19 mouse cellular contexts compared by ENCODE assay signal in genomic region chr1:59457873-59458272, GRCm38 (mm10). TPM values are rescaled to one million over a fixed set of nuclear protein-coding genes. Genes with fewer than 3 reads are reported as not detected.
A peak's percentile ranks its signal among the peaks of the same experiment; 100 is the strongest.
DNase-seq lines count a peak whose midpoint lies in the region; ATAC-seq and TF ChIP-seq lines count a peak whose summit lies in the region.
"Had no signal": no experiment of that assay in that cellular context is flagged by ENCODE, and none has a peak within 500 bp of the region (broad histone marks: within the 10 kb centered on the region; RNA-seq: fewer than 3 reads in every experiment).

No protein-coding gene starts in this region.

- peak; percentile 35; the same call in 1 of the 2 replicates for ATAC-seq in lung, embryonic 14.5 days (ENCODE audit: insufficient read depth)
- peak; percentile 68; the same call in 1 of the 2 replicates for ATAC-seq in stomach, embryonic 16.5 days (ENCODE audit: insufficient read depth, low FRiP score)
- ATAC-seq: intestine, embryonic 15.5 days had no signal

- H3K9ac ChIP-seq in lung, embryonic 14.5 days = no peak overlapping the region
- no peak overlapping the region for H3K9ac ChIP-seq in stomach, embryonic 16.5 days (ENCODE audit: low read length)
- H3K9ac ChIP-seq: hindbrain, embryonic 14.5 days; intestine, embryonic 15.5 days; limb, embryonic 15.5 days; neural tube, embryonic 13.5 days had no signal

- H3K36me3 ChIP-seq in lung, embryonic 14.5 days (ENCODE audit: insufficient read depth) = no peaks in the 10 kb centered on the region
- H3K36me3 ChIP-seq in limb, embryonic 10.5 days = no peaks in the 10 kb centered on the region
- H3K36me3 ChIP-seq in stomach, embryonic 16.5 days (ENCODE audit: control insufficient read depth, insufficient read depth, low read length) = no peaks in the 10 kb centered on the region
- H3K36me3 ChIP-seq: intestine, embryonic 15.5 days; limb, embryonic 15.5 days; neural tube, embryonic 13.5 days had no signal

- H3K4me1 ChIP-seq in lung, embryonic 14.5 days (ENCODE audit: insufficient read depth) = peaks cover 27% of the 10 kb centered on the region
- H3K4me1 ChIP-seq in lung, adult 2 months (ENCODE audit: control insufficient read depth, insufficient read depth, low read length) = peaks cover 2% of the 10 kb centered on the region
- H3K4me1 ChIP-seq in limb, embryonic 10.5 days = peaks cover 54% of the 10 kb centered on the region
- H3K4me1 ChIP-seq in stomach, embryonic 16.5 days (ENCODE audit: control insufficient read depth, insufficient read depth, low read length) = peaks cover 15% of the 10 kb centered on the region

- no peak for TF ChIP-seq CTCF in gastrocnemius, adult 2 months (IDR thresholded peaks at IDR 0.05)
- no peak for TF ChIP-seq CTCF in lung, embryonic 14.5 days (IDR thresholded peaks at IDR 0.05; ENCODE audit: low read depth)
- TF ChIP-seq CTCF in lung, adult 2 months (IDR thresholded peaks at IDR 0.05; ENCODE audit: insufficient read depth, low read length) = no peak

- H3K27me3 ChIP-seq in lung, embryonic 14.5 days (ENCODE audit: insufficient read depth, low read length) = no peaks in the 10 kb centered on the region
- H3K27me3 ChIP-seq in limb, embryonic 10.5 days (ENCODE audit: low read depth, poor library complexity, severe bottlenecking) = no peaks in the 10 kb centered on the region
- H3K27me3 ChIP-seq in stomach, embryonic 16.5 days (ENCODE audit: control insufficient read depth, insufficient read depth, low read length) = no peaks in the 10 kb centered on the region
- H3K27me3 ChIP-seq: intestine, embryonic 15.5 days; limb, embryonic 15.5 days; neural tube, embryonic 13.5 days had no signal

- no peaks in the 10 kb centered on the region for H3K9me3 ChIP-seq in lung, embryonic 14.5 days (ENCODE audit: low read depth, low read length)
- H3K9me3 ChIP-seq in limb, embryonic 10.5 days (replicated peaks) = no peaks in the 10 kb centered on the region
- H3K9me3 ChIP-seq in stomach, embryonic 16.5 days (replicated peaks; ENCODE audit: control insufficient read depth, low read length) = no peaks in the 10 kb centered on the region
- H3K9me3 ChIP-seq: intestine, embryonic 15.5 days; limb, embryonic 15.5 days; neural tube, embryonic 13.5 days had no signal

- H3K4me3 ChIP-seq in gastrocnemius, adult 2 months = no peak overlapping the region
- no peak overlapping the region for H3K4me3 ChIP-seq in lung, embryonic 14.5 days (ENCODE audit: low read depth, low read length)
- no peak overlapping the region for H3K4me3 ChIP-seq in lung, adult 2 months (replicated peaks; ENCODE audit: extremely low read depth, low read depth, low read length)
- H3K4me3 ChIP-seq in limb, embryonic 10.5 days = no peak overlapping the region
- no peak overlapping the region for H3K4me3 ChIP-seq in stomach, embryonic 16.5 days (replicated peaks; ENCODE audit: low read length)
- H3K4me3 ChIP-seq: intestine, embryonic 15.5 days; limb, embryonic 15.5 days; neural tube, embryonic 13.5 days had no signal

- DNase-seq in gastrocnemius, adult 2 months = no peak
- no peak for DNase-seq in gastrocnemius, postnatal 36 days
- DNase-seq in lung, embryonic 14.5 days = peak; percentile 64
- no peak for DNase-seq in lung, adult 2 months
- no peak for DNase-seq in limb, embryonic 10.5 days (ENCODE audit: low spot score)
- DNase-seq in thymus, postnatal 14 days = no peak
- DNase-seq in spleen, adult 18-20 months = no peak
- DNase-seq: adrenal gland, postnatal 10 days; cerebellum, adult 9-11 months; gastrocnemius, postnatal 14 days; kidney, postnatal 36 days; layer of hippocampus, adult 9-11 months; right cerebral cortex, postnatal 14 days had no signal

- H3K4me2 ChIP-seq in lung, embryonic 14.5 days = no peak overlapping the region
- no peak overlapping the region for H3K4me2 ChIP-seq in stomach, embryonic 16.5 days (ENCODE audit: low read depth, low read length)
- H3K4me2 ChIP-seq: hindbrain, embryonic 14.5 days; intestine, embryonic 15.5 days; neural tube, embryonic 13.5 days had no signal

- peak overlapping the region; percentile 69 for H3K27ac ChIP-seq in gastrocnemius, adult 2 months
- no peak overlapping the region for H3K27ac ChIP-seq in lung, embryonic 14.5 days (ENCODE audit: low read depth)
- H3K27ac ChIP-seq in limb, embryonic 10.5 days = peak overlapping the region; percentile 84
- no peak overlapping the region for H3K27ac ChIP-seq in stomach, embryonic 16.5 days (ENCODE audit: low read length)
- H3K27ac ChIP-seq: hindbrain, embryonic 14.5 days; intestine, embryonic 15.5 days had no signal

- 26% methylated on average over 4 of the region's 4 CpGs for WGBS in lung, embryonic 14.5 days
- WGBS in lung, adult 2 months = 49% methylated on average over 4 of the region's 4 CpGs
- 58% methylated on average over 4 of the region's 4 CpGs for WGBS in limb, embryonic 10.5 days
- 40% methylated on average over 4 of the region's 4 CpGs for WGBS in stomach, embryonic 16.5 days

- intact Hi-C loops in gastrocnemius, adult 2 months (cut with DNase I) = no loop called here
- intact Hi-C loops in gastrocnemius, postnatal 36 days (cut with DNase I) = no loop called here

- no peak for TF ChIP-seq POLR2A in lung, adult 2 months (IDR thresholded peaks at IDR 0.05; ENCODE audit: borderline replicate concordance, extremely low read depth, low read depth, low read length)

RNA-seq across cellular contexts. Expression of gene Fzd7, which starts 24.4 kb away (rescaled TPM):
- total RNA-seq in gastrocnemius, adult 2 months (2021) = 10 to 100 TPM; 21.6 to 42.4 TPM
- 10 to 100 TPM; 27.9 to 41.0 TPM for total RNA-seq in gastrocnemius, postnatal 36 days (2021)
- 21.7 and 22.7 TPM in 2 replicates for polyA plus RNA-seq in lung, embryonic 14.5 days (2014; fragmentation: Nextera tagmentation; extraction: Ambion mirVana)
- polyA plus RNA-seq in lung, adult 2 months (2012; rRNA removed) = 39.4 and 41.0 TPM in 2 replicates
- 13.2 and 13.5 TPM in 2 replicates for polyA plus RNA-seq in limb, embryonic 10.5 days (2016; fragmentation: Nextera tagmentation; extraction: Ambion mirVana)
- 5.3 and 5.8 TPM in 2 replicates for polyA plus RNA-seq in stomach, embryonic 16.5 days (2015; fragmentation: Nextera tagmentation; extraction: Ambion mirVana)

RNA-seq across cellular contexts. Expression of gene Gm973, which starts 58.2 kb away (rescaled TPM):
- total RNA-seq in gastrocnemius, adult 2 months (2021) = 1 to 10 TPM in 1 of 2 experiments, under 1 TPM in 1; 0.75 to 1.7 TPM
- total RNA-seq in gastrocnemius, postnatal 36 days (2021) = under 1 TPM in 1 of 2 experiments, not detected in 1; 0.25 TPM
- polyA plus RNA-seq in lung, embryonic 14.5 days (2014; fragmentation: Nextera tagmentation; extraction: Ambion mirVana) = 0.41 TPM in 1 of 2 replicates, not detected in the other
- polyA plus RNA-seq in lung, adult 2 months (2012; rRNA removed) = 1.6 and 2.5 TPM in 2 replicates
- 0.18 and 0.55 TPM in 2 replicates for polyA plus RNA-seq in limb, embryonic 10.5 days (2016; fragmentation: Nextera tagmentation; extraction: Ambion mirVana)
- 0.34 and 0.35 TPM in 2 replicates for polyA plus RNA-seq in stomach, embryonic 16.5 days (2015; fragmentation: Nextera tagmentation; extraction: Ambion mirVana)
- polyA plus RNA-seq: liver, embryonic 16.5 days had no signal

Comparison
In these comparisons a context has a peak if more than half of its experiments do, and no peak if none do; other contexts are left out.
1. H3K27ac ChIP-seq: peak in gastrocnemius, adult 2 months (single experiment) and limb, embryonic 10.5 days (single experiment); none in lung, embryonic 14.5 days (single experiment) and stomach, embryonic 16.5 days (single experiment).